Comparison of ENCODE assay signal across 9 mouse cellular contexts in the genomic region with DNA sequence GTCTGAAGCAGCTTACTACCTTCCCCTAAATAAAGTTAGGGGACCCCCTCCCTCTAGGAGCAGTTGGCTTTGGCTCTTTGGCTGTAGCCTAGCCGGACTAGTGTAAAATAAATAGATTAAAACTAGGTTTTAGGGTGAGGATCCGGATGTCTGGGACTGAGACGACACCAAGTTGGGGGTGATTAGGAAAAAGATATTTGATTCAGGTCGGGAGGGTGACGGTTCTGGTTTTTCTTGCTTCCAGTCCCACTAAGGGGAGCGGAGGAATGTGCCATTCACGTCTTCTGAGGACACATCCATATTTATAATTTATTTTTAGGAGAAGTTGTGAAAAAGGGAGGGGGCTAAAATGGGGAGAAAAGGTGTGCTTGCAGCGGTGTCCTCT.
DNase-seq lines count a peak whose midpoint lies in the region; ATAC-seq and TF ChIP-seq lines count a peak whose summit lies in the region.
"Had no signal": no experiment of that assay in that cellular context is flagged by ENCODE, and none has a peak within 500 bp of the region (broad histone marks: within the 10 kb centered on the region; RNA-seq: fewer than 3 reads in every experiment).

No protein-coding gene starts in this region.

- peak overlapping the region; percentile 85 for H3K9ac ChIP-seq in liver, embryonic 11.5 days (ENCODE audit: low read depth, low read length)
- peak overlapping the region; percentile 86 for H3K9ac ChIP-seq in stomach, embryonic 16.5 days (ENCODE audit: low read length)

- H3K4me2 ChIP-seq in liver, embryonic 11.5 days, result peak overlapping the region; percentile 99
- H3K4me2 ChIP-seq in stomach, embryonic 16.5 days (ENCODE audit: low read depth, low read length), result peak overlapping the region; percentile 98

- TF ChIP-seq CTCF in gastrocnemius, adult 2 months (IDR thresholded peaks at IDR 0.05), result no peak
- TF ChIP-seq CTCF in testis, adult 2 months (IDR thresholded peaks at IDR 0.05; ENCODE audit: control insufficient read depth, insufficient read depth, insufficient replicate concordance, low read depth, low read length), result no peak

- WGBS in liver, embryonic 11.5 days, result 7% methylated on average over 8 of the region's 8 CpGs
- 18% methylated on average over 8 of the region's 8 CpGs for WGBS in stomach, embryonic 16.5 days

- ATAC-seq in liver, embryonic 11.5 days (replicated peaks; ENCODE audit: low FRiP score), result no peak
- no peak for ATAC-seq in stomach, embryonic 16.5 days (ENCODE audit: insufficient read depth, low FRiP score)

- H3K9me3 ChIP-seq in liver, embryonic 11.5 days (ENCODE audit: control insufficient read depth, low read length), result no peaks in the 10 kb centered on the region
- H3K9me3 ChIP-seq in stomach, embryonic 16.5 days (replicated peaks; ENCODE audit: control insufficient read depth, low read length), result no peaks in the 10 kb centered on the region

- H3K4me3 ChIP-seq in gastrocnemius, adult 2 months, result peak overlapping the region; percentile 97
- peak overlapping the region; percentile 69 for H3K4me3 ChIP-seq in testis, adult 2 months (ENCODE audit: control insufficient read depth, low read depth, low read length)
- peak overlapping the region; percentile 86 for H3K4me3 ChIP-seq in liver, embryonic 11.5 days (ENCODE audit: low read depth, low read length)
- peak overlapping the region; percentile 79 for H3K4me3 ChIP-seq in stomach, embryonic 16.5 days (replicated peaks; ENCODE audit: low read length)

- peaks cover 9% of the 10 kb centered on the region for H3K4me1 ChIP-seq in testis, adult 2 months (ENCODE audit: control insufficient read depth, insufficient read depth, low read length)
- H3K4me1 ChIP-seq in liver, embryonic 11.5 days (replicated peaks; ENCODE audit: control insufficient read depth, insufficient read depth, low read length), result peaks cover 15% of the 10 kb centered on the region
- H3K4me1 ChIP-seq in stomach, embryonic 16.5 days (ENCODE audit: control insufficient read depth, insufficient read depth, low read length), result peaks cover 11% of the 10 kb centered on the region

- H3K36me3 ChIP-seq in testis, adult 2 months (ENCODE audit: control insufficient read depth, insufficient read depth, low read length), result no peaks in the 10 kb centered on the region
- no peaks in the 10 kb centered on the region for H3K36me3 ChIP-seq in liver, embryonic 11.5 days (ENCODE audit: control insufficient read depth, insufficient read depth, low read length)
- H3K36me3 ChIP-seq in stomach, embryonic 16.5 days (ENCODE audit: control insufficient read depth, insufficient read depth, low read length), result no peaks in the 10 kb centered on the region

- H3K27ac ChIP-seq in gastrocnemius, adult 2 months, result peak overlapping the region; percentile 92
- no peak overlapping the region for H3K27ac ChIP-seq in testis, adult 2 months (ENCODE audit: control insufficient read depth, insufficient read depth, low read depth, low read length)
- peak overlapping the region; percentile 70 for H3K27ac ChIP-seq in liver, embryonic 11.5 days (ENCODE audit: low read depth, low read length)
- H3K27ac ChIP-seq in stomach, embryonic 16.5 days (ENCODE audit: low read length), result no peak overlapping the region

- H3K27me3 ChIP-seq in testis, adult 2 months (ENCODE audit: control insufficient read depth, insufficient read depth, low read length), result no peaks in the 10 kb centered on the region
- no peaks in the 10 kb centered on the region; the same call in 1 of the 2 replicates for H3K27me3 ChIP-seq in liver, embryonic 11.5 days (replicated peaks; ENCODE audit: control insufficient read depth, insufficient read depth, low read length)
- no peaks in the 10 kb centered on the region for H3K27me3 ChIP-seq in stomach, embryonic 16.5 days (ENCODE audit: control insufficient read depth, insufficient read depth, low read length)

- intact Hi-C loops in gastrocnemius, adult 2 months (cut with DNase I), result loop anchor here (5.0 kb wide), 1 partner anchor 84 kb away; no protein-coding TSS in a partner anchor

- no peak for TF ChIP-seq POLR2A in testis, adult 2 months (IDR thresholded peaks at IDR 0.05; ENCODE audit: control insufficient read depth, low read depth, low read length)

- DNase-seq in gastrocnemius, adult 2 months, result no peak
- DNase-seq in gastrocnemius, adult 18-20 months (ENCODE audit: low spot score), result no peak
- DNase-seq in testis, postnatal 14 days (ENCODE audit: low spot score), result no peak
- DNase-seq in liver, embryonic 11.5 days (ENCODE audit: low spot score), result no peak
- DNase-seq in layer of hippocampus, adult 11-12 months (ENCODE audit: low spot score), result no peak
- DNase-seq in cerebellum, adult 9-11 months, result no peak
- DNase-seq: kidney, adult 9 months had no signal

Comparison
In these comparisons a context has a peak if more than half of its experiments do, and no peak if none do; other contexts are left out.
1. H3K27ac ChIP-seq: peak in gastrocnemius, adult 2 months (single experiment) and liver, embryonic 11.5 days (single experiment); none in testis, adult 2 months (single experiment) and stomach, embryonic 16.5 days (single experiment).
2. Peak in every context shown above with its lines, with median percentiles within 50 percentile points of each other: H3K4me3 ChIP-seq.